Mouse (Mus musculus) cerebellum, adult 2 months (tissue): ENCODE measurements around the gene 1110065P20Rik. TPM values are rescaled to one million over a fixed set of nuclear protein-coding genes. Genes with fewer than 3 reads are reported as not detected.

ENCODE experiments used
- DNase-seq, 2 experiments: peaks; one replicate each; pipeline ENCODE4 v3.0.0; 2021
- H3K27ac ChIP-seq: fragments of 200-500 bp; 2 replicates; pipeline ENCODE4 v1.5.1; 2012; ENCODE audit warnings: low read length, control low read depth, inconsistent platforms; ENCODE audit not compliant: insufficient read depth
- H3K27me3 ChIP-seq: fragments of 200-500 bp; 2 replicates; pipeline ENCODE4 v1.6.1; 2012; ENCODE audit warnings: inconsistent platforms, mild to moderate bottlenecking, low read length, moderate library complexity; ENCODE audit not compliant: control insufficient read depth, insufficient read depth
- H3K4me1 ChIP-seq: fragments of 200-500 bp; 2 replicates; pipeline ENCODE4 v1.6.1; 2011; ENCODE audit warnings: low read length; ENCODE audit not compliant: control insufficient read depth, insufficient read depth
- H3K4me3 ChIP-seq: fragments of 200-500 bp; replicated peaks from 2 replicates; pipeline ENCODE3; 2011; ENCODE audit warnings: mild to moderate bottlenecking, low read depth, low read length, control low read depth; ENCODE audit not compliant: insufficient read depth
- CTCF ChIP-seq: fragments of 200-500 bp; IDR thresholded peaks from 2 replicates; pipeline ENCODE4 v1.5.1; 2011; ENCODE audit warnings: low read depth, mild to moderate bottlenecking, control low read depth, low read length, moderate library complexity, borderline replicate concordance; ENCODE audit not compliant: insufficient read depth
- POLR2A ChIP-seq: fragments of 200-500 bp; IDR thresholded peaks from 2 replicates; pipeline ENCODE4 v1.6.1; 2011; ENCODE audit warnings: low read length, control low read depth, borderline replicate concordance; ENCODE audit not compliant: insufficient read depth
- WGBS: fragments of 180-500 bp; shearing (Covaris S2); methylation state at CpG from one replicate; pipeline ENCODE4 v1.1.7; 2018; 5-methylcytosine and 5-hydroxymethylcytosine counted together
- polyA plus RNA-seq: library from polyadenylated mRNA; depleted of rRNA; stranded (reverse); fragments of >200 nt; gene quantifications from 2 replicates; pipeline ENCODE4 v1.2.3, GENCODE M21; 2012; rRNA removed

Gene 1110065P20Rik
- polyA plus RNA-seq, 1 experiment, result 85.5 TPM

- TF ChIP-seq POLR2A, result no peak
- no peak for TF ChIP-seq CTCF
- no peak overlapping the region for H3K27ac ChIP-seq
- DNase-seq, result no peak
- no peak overlapping the region for H3K4me3 ChIP-seq
- peaks cover 15% of the 10 kb centered on the region for H3K4me1 ChIP-seq
- no peaks in the 10 kb centered on the region for H3K27me3 ChIP-seq
- 83% methylated on average over 9 of the region's 9 CpGs for WGBS
Observed at GRCm38 (mm10) chr4:124809136-124809883, 41.7 kb downstream of the 1110065P20Rik start.

- Histone ChIP-seq H3K27me3 (no peaks in the 10 kb centered on the region), H3K27ac (no peak overlapping the region), H3K4me1 (peaks cover 17% of the 10 kb centered on the region), H3K4me3 (no peak overlapping the region)
- TF ChIP-seq POLR2A (no peak), CTCF (no peak)
- 84% methylated on average over 5 of the region's 5 CpGs for WGBS
- no peak for DNase-seq
Observed at GRCm38 (mm10) chr4:124808511-124808910, 42.5 kb downstream of the 1110065P20Rik start.

DNA sequence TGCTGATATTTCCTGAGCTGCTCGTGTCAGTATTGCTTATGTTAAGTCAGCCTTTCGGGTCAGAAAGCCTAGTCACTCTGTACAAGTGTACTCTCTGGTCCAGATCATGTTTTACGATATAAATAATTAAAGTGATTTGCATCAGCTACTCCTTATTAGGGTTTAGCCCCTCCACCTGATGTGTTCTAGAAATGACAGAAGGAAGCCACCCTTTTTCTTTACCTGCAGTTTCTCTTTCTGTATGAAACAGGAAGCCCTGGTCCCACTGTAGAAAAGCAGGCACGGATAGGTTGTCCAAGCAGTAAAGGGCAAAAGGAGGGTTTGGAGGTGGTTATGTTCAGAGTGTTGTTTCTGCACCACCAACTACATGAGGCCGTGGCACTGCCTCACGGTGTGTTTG, 47.6 kb downstream of the 1110065P20Rik start:
- DNase-seq, result no peak
- Histone ChIP-seq H3K27me3 (no peaks in the 10 kb centered on the region), H3K4me3 (no peak overlapping the region), H3K27ac (no peak overlapping the region), H3K4me1 (peaks cover 9% of the 10 kb centered on the region)
- no peak for TF ChIP-seq POLR2A
- no peak for TF ChIP-seq CTCF
- 64% methylated on average over 6 of the region's 6 CpGs for WGBS

DNA sequence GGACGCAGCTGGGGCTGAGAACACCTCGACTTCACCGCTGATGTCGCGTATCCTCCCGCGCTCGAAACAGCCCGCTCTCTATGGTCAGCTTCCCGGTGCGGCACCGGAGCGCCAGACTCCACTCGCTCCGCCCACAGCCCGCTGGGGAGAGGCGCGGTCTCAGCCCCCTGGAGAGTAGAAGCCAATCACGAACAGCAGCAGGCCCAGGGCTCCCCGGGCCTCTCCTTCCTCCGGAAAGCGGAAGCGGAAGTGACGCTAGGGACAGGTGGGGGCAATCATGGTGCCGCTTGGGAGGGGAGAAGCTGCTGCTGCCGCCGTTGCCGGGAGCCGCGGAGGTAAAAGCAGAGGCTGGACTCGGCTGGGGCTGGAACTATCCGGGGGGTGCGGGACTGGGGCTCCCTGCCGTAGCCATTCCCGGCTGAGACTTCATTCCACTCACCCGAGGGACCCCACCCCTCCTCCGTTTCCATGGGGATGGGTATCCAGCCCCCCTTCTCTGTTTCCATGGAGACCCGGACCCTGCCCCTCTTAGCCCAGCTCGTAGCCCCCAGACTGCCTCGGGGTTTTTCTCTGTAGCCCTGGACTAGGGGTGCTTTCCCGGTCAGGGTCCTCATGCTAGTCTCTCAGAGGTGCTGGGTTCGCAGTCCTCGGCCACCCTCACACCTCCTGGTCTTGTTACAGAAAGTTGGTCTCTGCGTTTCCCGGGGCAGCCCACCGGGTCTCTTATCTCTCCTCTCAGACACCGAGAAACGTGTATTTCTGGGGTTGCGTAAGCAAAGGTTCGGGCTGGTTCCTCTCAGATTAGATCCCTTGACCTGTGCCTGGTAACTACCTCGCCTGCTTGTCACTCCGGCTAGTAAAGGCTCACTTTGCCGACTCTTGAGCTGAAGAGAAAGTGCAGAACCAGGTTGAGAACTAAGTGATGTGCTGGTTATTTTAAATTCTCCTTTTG, 48.4 kb downstream of the 1110065P20Rik start:
- peak; percentile 95 to 96 for DNase-seq
- Histone ChIP-seq H3K4me3 (peak overlapping the region; percentile 70), H3K27ac (peak overlapping the region; percentile 52), H3K27me3 (no peaks in the 10 kb centered on the region), H3K4me1 (peaks cover 7% of the 10 kb centered on the region)
- WGBS, result 1% methylated on average over 53 of the region's 53 CpGs
- peak; percentile 89; the same call in 1 of the 2 replicates for TF ChIP-seq POLR2A
- no peak for TF ChIP-seq CTCF

DNA sequence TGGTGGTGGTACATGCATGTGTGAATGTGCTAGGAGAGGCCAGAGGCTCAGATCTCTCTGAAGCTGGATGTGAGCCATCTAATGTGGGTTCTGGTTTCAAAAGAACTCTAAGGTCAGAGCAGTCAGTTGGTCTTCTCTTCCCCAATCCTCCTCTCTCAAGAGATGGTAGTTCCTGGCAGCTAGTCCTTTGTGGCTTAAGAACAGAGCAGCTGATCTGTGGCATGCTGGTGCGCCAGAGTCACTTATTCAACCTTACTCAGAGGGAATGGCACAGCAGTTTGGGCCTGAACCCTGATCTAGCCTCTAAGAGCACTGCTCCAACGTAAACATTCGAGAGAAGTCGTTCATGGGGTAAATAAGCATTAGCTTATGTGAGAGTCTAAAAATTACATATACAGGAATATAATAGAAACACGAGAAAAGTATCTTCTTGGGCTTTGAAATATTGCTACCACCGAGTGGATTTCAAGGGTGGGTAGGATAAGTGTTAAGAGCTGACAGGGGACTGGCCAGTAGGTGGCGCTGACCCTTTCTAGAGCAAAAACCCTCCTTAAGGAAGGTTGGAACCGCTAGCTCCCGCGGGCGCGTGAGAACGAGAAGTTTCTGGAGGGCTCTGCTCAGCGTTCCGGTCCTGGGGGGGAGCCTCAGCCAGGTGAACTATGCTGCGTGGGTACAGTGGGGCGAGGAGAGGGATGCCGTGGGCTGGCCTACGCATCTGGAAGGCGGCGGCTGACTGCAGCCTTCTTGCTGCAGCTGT, 49.3 kb downstream of the 1110065P20Rik start, which contains the start of gene Mtf1:
Gene Mtf1 (plus strand): TSS at position 553 of the 757 bp plus-strand sequence.
- 3% methylated on average over 21 of the region's 21 CpGs for WGBS
- DNase-seq, result peak; percentile 87 to 91
- Histone ChIP-seq H3K4me1 (peaks cover 5% of the 10 kb centered on the region; the same call in 1 of the 2 replicates), H3K27me3 (no peaks in the 10 kb centered on the region), H3K27ac (peak within 1 kb of the TSS; percentile 52), H3K4me3 (peak within 1 kb of the TSS; percentile 70)
- no peak for TF ChIP-seq POLR2A
- TF ChIP-seq CTCF, result peak; percentile 73

Other genes starting within 250 kb of the 1110065P20Rik start
- not detected in 2 replicates for gene 3100002H09Rik, start 240.4 kb downstream of the 1110065P20Rik start, polyA plus RNA-seq
- gene Pou3f1, start 194.4 kb downstream of the 1110065P20Rik start, polyA plus RNA-seq, result 2.3 and 3.3 TPM in 2 replicates
- gene Utp11, start 157.6 kb downstream of the 1110065P20Rik start, polyA plus RNA-seq, result 19.2 and 19.4 TPM in 2 replicates
- 1.4 and 1.6 TPM in 2 replicates for gene Fhl3, start 150.5 kb downstream of the 1110065P20Rik start, polyA plus RNA-seq
- gene Sf3a3, start 136.4 kb downstream of the 1110065P20Rik start, polyA plus RNA-seq, result 40.5 and 45.2 TPM in 2 replicates
- gene Inpp5b, start 109.3 kb downstream of the 1110065P20Rik start, polyA plus RNA-seq, result 92.4 and 102 TPM in 2 replicates
- gene Mtf1, start 49.1 kb downstream of the 1110065P20Rik start, polyA plus RNA-seq, result 14.9 and 17.0 TPM in 2 replicates
- gene Yrdc, start 517 bp downstream of the 1110065P20Rik start, polyA plus RNA-seq, result 42.1 and 52.5 TPM in 2 replicates
- 71.9 and 72.6 TPM in 2 replicates for gene Maneal, start 11.0 kb upstream of the 1110065P20Rik start, polyA plus RNA-seq
- 22.3 and 29.4 TPM in 2 replicates for gene Epha10, start 29.7 kb upstream of the 1110065P20Rik start, polyA plus RNA-seq
- 24.0 TPM in 2 replicates for gene 9930104L06Rik, start 85.9 kb upstream of the 1110065P20Rik start, polyA plus RNA-seq
- 1.2 TPM in 2 replicates for gene Cdca8, start 88.1 kb upstream of the 1110065P20Rik start, polyA plus RNA-seq
- 0.72 and 0.93 TPM in 2 replicates for gene Rspo1, start 135.2 kb upstream of the 1110065P20Rik start, polyA plus RNA-seq
- 84.6 and 85.4 TPM in 2 replicates for gene Gnl2, start 165.4 kb upstream of the 1110065P20Rik start, polyA plus RNA-seq
- 1.1 and 1.8 TPM in 2 replicates for gene Dnali1, start 214.5 kb upstream of the 1110065P20Rik start, polyA plus RNA-seq
- 13.5 and 14.5 TPM in 2 replicates for gene Snip1, start 215.5 kb upstream of the 1110065P20Rik start, polyA plus RNA-seq
- 87.7 and 94.2 TPM in 2 replicates for gene Meaf6, start 233.9 kb upstream of the 1110065P20Rik start, polyA plus RNA-seq